Mouse (Mus musculus): ENCODE data around the gene Optc. TPM values are rescaled to one million over a fixed set of nuclear protein-coding genes. Genes with fewer than 3 reads are reported as not detected.
A peak's percentile ranks its signal among the peaks of the same experiment; 100 is the strongest.

Optc gene
- total RNA-seq, 2 experiments from 2014 or later = 0.16 to 0.23 TPM

DNA sequence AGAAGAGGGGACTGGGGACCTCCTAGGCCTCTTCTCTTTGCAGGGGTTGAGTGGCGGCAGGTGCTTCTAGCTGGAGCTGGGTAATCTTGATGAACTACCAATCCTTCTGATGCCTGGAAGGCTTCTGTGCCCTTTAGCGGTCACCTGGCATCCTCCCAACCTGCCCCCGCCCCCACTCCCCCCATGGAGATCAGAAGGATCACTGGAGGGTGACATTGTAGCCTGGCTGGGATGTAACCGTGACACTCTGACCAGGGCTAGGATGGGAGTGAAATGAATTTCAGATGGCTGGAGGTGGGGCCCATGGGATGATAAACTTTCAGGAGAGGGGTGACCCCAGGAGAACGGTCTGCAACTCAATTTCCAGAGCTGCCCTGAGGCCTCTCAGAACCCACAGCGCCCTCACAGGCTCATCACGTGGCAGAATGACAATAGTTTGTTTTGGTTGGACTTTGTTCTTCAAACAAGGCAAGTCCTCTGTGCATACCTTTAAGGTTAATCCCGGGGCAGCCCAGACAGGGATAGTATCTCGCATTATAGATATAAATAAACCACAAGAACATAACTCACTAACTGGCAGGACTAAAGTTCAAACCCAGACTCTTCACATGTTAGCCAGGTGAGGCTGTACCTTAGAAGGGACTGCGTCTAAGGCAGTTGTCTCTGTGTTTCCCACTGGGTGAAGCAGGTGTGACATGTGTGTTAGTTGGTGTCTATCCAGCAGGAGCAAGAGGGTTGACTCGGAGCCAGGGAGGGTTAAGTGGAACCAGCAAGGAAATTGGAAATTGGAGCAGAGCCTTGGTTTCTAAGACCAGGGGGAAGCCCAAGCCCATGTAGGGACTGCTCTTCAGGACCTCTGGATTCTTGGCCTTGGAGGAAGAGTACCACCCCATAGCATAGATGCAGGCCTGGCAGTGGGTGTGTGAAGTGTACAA is 25.2 kb downstream of the Optc start:
- no peak for DNase-seq

- no peak for DNase-seq
Measured at GRCm38 (mm10) chr1:133881813-133882212, 26.0 kb downstream of the Optc start.

- DNase-seq = no peak
Measured at GRCm38 (mm10) chr1:133878825-133879423, 28.9 kb downstream of the Optc start.

DNA sequence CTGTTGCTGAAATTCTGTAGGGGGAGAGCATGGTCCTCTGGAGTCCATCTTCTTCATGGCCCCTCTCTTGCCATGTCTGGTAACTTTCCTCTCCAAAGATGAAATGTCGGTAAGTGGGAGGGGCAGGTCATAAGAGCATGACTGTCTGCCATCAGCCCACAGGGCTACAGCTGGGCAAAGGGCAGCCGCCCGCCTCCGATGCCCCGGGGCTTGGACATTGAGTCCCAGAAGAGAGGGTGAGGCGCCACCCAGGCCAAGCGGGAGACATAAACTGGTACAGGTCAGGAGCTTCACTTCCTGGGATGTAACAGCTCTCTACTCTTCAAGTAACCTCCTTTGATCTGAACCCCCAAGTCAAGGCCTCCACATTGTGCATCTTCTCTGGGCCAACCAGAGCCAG is 30.9 kb downstream of the Optc start:
- no peak for DNase-seq

DNA sequence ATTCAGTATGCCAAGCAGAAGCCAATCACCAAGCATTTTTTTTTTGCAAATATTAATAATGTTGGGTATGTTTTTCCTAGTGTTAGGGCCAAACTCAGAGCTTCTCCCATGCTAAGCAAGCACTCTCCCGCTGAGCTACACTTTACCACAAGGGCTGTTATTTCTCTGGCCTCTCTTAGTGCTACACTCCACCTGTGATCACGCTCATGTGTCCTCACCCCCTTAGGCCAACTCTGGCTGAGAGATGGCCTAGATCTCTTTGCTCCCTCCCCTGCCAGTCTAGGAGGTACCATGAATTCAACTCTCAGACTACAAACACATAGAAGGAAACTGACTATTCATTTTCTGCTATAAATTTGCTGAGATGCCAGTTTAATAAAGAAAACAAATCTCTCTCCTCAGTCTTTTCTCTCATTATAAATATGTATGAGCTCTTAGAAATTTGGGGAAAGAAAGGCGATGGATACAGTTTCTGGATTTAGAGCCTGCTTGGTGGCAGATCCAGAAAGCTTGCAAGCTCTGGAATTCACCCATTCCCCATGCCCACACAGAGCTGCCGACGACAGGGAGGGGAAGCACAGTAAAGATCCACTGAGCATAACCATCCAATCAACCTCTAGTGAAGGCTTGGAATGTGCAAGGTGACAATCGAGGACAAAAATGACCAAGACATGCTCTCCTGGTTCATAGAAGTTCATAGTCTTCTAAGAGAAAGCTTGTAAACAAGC is 34.5 kb downstream of the Optc start:
- DNase-seq = no peak

DNA sequence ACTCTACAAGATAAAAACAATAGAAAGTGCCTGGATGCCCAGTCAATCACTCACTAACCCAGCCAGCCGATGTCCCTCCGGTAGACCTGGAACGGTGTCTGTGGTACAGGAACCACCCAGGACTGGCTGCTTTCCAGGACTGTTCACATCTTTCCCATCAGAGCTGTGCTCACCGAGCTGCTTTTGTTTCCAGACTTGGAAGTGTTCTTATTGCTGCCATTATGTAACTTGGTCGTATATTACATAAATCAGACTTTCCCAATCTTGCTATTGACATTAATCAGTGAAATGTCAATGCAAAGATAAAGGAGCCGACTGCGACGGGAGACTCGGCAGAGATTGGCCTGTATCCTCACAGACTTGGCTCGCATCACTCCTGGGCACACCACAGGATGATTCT is 36.6 kb downstream of the Optc start:
- no peak for DNase-seq

GRCm38 (mm10) chr1:133869221-133869620 is 38.6 kb downstream of the Optc start:
- no peak for DNase-seq

DNA sequence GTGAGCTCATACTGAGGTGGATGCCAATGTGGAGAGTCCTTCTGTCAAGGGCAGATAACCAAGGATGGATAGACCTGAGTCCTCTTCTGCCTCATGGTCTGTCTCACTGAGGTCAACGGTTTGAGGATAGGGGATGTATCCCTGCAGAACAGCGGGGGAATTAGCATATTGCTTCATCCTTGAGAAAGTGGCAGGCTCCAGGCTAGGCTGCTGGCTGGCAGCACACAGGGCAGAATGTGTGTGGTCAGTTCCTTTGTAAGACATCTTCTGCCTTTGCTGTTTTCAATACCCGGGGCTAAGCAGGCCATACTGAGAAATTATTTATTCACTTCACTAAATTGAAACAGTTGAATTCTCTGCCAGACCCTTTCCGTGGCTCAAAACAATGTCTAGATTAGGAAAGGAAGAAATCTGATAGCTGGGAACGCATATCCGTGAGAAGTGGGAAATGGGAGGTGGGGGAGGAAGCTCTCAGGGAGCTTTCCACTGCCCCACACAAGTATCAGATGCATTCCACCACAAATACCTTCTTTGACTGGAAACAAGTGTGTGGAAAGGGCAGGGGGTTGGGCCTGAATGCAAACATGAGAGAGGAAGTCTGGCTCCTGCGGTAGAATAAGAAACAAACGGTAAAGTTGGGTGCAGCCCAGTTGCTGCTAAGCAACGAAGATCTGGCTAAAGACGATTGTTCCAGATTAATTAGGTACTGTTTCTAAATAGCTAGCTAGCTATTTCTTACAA is 44.4 kb downstream of the Optc start:
- DNase-seq = no peak

DNA sequence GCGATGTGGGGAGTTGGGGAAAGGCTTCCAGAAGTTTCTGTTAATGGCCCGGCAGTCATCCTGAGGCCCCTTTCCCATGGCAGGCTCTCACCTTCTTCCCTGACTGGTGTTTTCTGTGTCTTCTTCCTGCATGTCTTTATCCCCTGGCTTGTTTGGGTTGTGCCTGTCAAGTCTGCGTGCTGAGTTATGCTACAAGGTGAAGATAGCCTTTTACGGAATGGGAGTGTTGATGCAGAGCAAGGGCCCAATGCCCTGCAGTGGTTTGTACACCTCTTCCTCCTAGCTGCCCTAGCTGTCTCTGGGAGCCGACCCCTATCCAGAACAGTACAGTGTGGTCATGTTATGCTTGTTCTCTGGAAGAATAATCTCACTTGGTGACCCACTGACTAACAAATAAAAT is 46.8 kb downstream of the Optc start:
- no peak for DNase-seq

DNA sequence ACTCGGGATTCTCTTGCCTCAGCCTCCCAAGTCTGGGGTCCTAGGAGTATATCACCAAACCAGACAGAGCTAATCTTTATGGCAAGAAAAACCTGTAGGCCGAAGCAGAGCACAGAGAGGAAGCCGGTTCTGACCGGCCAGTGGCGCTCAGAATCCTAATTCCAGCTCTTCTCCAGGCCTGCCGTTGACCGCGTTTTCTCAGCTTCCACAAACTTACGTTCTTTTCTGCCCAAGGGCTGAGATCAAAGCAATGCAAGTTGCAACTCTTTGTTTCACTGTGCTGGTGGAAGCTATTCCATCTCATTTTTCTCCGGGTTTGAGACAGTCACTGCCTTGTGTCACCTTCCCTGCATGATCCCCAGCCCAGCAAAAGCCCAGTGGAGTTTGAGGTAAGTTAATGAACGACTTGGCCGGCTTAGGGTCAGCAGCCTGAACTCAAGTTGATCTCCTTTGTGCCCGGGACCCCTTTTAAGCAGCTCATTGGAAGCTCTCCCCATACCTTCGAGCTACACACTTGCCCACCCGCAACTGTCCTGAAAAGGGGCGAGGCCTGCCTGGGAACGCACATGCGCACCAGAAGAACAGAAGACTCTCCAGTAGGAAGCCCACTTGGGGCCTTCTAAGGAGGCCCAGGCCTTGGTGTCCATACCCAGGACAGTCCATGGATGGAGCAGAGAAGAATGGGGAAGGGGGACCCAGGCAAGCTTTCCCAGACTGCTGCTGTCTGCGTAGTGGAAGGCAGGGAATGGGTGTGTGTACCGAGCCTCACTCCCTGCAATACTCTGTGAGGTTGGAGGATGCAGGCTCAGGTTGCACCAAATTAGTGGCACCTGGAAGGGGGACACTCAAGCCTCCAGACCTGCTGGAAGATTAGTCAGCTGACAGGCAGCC is 47.7 kb downstream of the Optc start:
- DNase-seq = no peak

GRCm38 (mm10) chr1:133859257-133859656 is 48.5 kb downstream of the Optc start:
- DNase-seq = no peak

- no peak for DNase-seq
Measured at GRCm38 (mm10) chr1:133857781-133858180, 50.0 kb downstream of the Optc start.

GRCm38 (mm10) chr1:133857171-133857570 is 50.6 kb downstream of the Optc start:
- no peak for DNase-seq

GRCm38 (mm10) chr1:133856655-133857054 is 51.1 kb downstream of the Optc start:
- no peak for DNase-seq

DNA sequence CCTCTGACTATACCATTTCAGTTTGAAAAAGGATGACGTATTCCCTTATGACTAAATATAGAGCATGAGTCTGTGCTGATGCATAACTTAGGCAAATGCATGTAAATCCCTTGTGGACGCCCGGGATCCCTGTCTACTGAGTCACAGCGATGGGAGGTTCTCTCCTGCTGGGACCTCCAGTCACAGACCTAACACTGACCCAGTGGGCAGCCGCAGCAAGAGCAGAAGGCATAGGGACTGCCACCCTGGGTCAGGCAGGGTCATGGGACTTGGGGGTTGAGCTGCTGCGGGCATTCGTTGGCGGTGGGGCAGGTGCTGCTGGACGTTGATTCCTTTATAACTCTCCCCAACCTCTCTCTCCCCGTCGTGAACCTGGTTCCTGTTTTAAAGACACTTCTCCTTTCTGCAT is 51.7 kb downstream of the Optc start:
- DNase-seq = no peak

- peak; percentile 41 for DNase-seq
Measured at GRCm38 (mm10) chr1:133855274-133856017, 52.4 kb downstream of the Optc start.

- DNase-seq = no peak
Measured at GRCm38 (mm10) chr1:133854421-133855273, 53.2 kb downstream of the Optc start.
